Mouse (Mus musculus): ENCODE results near the gene Zfp652. TPM values are rescaled to one million over a fixed set of nuclear protein-coding genes. Genes with fewer than 3 reads are reported as not detected.
A peak's percentile ranks its signal among the peaks of the same experiment; 100 is the strongest.

The Zfp652 gene
- polyA plus RNA-seq, 1 experiment, result 18.2 TPM

GRCm38 (mm10) chr11:95832129-95833005, 119.9 kb downstream of the Zfp652 start:
- Histone ChIP-seq H3K27me3 (replicated peaks) (peaks cover 82% of the 10 kb centered on the region), H3K4me1 (peaks cover 79% of the 10 kb centered on the region), H3K4me3 (replicated peaks) (no peak overlapping the region), H3K9me3 (peaks cover 14% of the 10 kb centered on the region), H3K36me3 (replicated peaks; ENCODE audit: low read length) (peaks cover 50% of the 10 kb centered on the region)
- TF ChIP-seq FLI1 (IDR thresholded peaks at IDR 0.05; ENCODE audit: low read length), result no peak

DNA sequence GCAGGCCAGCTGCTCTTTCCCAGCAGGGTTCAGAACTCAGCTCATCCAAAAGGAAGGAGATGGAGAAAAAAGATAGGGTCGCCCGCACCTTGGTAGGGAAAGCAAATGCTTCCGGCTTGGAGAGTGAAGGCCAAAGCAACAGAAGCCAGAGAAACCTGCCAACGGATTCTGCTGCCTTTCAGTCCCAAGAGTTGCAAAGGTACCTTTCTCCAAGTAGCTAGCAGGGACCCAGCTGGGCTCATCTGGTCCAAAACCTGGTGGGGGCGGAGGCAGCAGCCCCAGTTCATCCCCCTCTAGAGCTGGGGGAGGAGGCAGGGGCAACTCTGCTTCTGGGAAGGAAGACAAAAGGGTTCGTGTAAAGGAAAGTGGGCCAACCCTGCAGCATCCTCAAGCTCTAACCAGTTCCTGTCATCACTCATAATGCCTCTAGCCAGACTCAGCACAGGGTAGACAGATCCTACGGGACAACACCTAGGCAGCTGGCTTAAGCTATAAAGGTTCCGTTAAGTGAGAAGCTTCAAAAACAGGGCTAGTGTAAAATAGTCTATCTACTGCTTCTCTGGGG, 120.6 kb downstream of the Zfp652 start:
- H3K9me3 ChIP-seq, result peaks cover 14% of the 10 kb centered on the region
- H3K36me3 ChIP-seq (replicated peaks; ENCODE audit: low read length), result peaks cover 50% of the 10 kb centered on the region
- H3K4me1 ChIP-seq, result peaks cover 80% of the 10 kb centered on the region
- TF ChIP-seq FLI1 (IDR thresholded peaks at IDR 0.05; ENCODE audit: low read length) (no peak), GATA1 (IDR thresholded peaks at IDR 0.05; ENCODE audit: borderline replicate concordance, low read length) (no peak)
- H3K27me3 ChIP-seq (replicated peaks), result peaks cover 83% of the 10 kb centered on the region
- no peak overlapping the region for H3K4me3 ChIP-seq (replicated peaks)

- peaks cover 14% of the 10 kb centered on the region for H3K9me3 ChIP-seq
- peaks cover 80% of the 10 kb centered on the region for H3K4me1 ChIP-seq
- peaks cover 82% of the 10 kb centered on the region for H3K27me3 ChIP-seq (replicated peaks)
- H3K4me3 ChIP-seq (replicated peaks), result peak overlapping the region; percentile 88
- TF ChIP-seq FLI1 (IDR thresholded peaks at IDR 0.05; ENCODE audit: low read length), result no peak
- peaks cover 50% of the 10 kb centered on the region for H3K36me3 ChIP-seq (replicated peaks; ENCODE audit: low read length)
Measured at GRCm38 (mm10) chr11:95833631-95834142, 121.2 kb downstream of the Zfp652 start.

- H3K4me3 ChIP-seq (replicated peaks), result peak overlapping the region; percentile 88
- H3K9me3 ChIP-seq, result peaks cover 14% of the 10 kb centered on the region
- peaks cover 51% of the 10 kb centered on the region for H3K36me3 ChIP-seq (replicated peaks; ENCODE audit: low read length)
- H3K27me3 ChIP-seq (replicated peaks), result peaks cover 77% of the 10 kb centered on the region
- H3K4me1 ChIP-seq, result peaks cover 82% of the 10 kb centered on the region
- TF ChIP-seq FLI1 (IDR thresholded peaks at IDR 0.05; ENCODE audit: low read length) (peak; percentile 48; the same call in 1 of the 2 replicates), GATA1 (IDR thresholded peaks at IDR 0.05; ENCODE audit: borderline replicate concordance, low read length) (no peak)
Measured at GRCm38 (mm10) chr11:95834143-95834667, 121.7 kb downstream of the Zfp652 start.

DNA sequence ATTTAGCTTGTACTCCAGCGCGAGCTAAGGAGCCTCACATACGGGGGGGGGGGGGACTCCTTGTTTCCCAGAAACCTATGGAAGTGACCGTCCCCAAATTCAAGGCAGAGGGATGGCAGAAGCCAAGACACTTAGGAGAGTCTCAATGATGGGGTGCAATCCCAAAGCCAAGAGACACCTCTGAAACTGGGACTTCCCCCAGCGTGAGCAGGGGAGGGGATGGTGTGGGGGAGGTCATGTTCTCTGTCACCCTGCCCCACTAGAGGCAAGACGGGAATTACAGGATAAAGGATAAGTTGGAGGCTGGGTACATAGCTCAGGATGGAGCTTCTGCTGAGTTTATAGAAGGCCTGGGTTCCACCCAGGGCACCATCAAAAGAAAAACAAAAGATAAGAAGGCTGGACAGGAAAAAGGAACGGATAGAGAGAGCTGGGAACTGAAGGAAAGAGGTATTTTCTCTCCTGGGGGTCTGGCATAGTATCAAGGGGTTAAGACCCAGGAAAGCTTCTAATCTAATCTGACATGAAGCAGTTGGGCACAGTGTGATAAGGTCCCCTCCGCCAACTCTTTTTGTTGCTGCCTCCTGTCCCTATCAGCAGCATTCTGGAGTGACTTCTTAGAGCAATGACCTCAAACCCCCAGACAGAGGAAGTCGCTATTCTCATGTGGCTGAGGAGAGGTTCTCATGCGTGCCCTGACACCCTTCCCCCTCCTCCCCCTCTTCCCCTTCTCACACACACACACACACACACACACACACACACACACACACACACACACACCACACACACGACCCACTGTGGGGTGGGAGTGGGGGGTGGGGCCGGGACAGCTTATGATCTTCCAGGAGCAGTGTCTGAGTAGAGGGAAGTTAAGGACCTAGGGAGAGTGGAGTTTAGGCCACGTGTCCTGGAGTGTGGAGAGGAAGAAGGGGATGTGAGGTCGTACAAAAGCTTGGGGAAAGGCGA, 122.6 kb downstream of the Zfp652 start:
- H3K27me3 ChIP-seq (replicated peaks), result peaks cover 70% of the 10 kb centered on the region
- peaks cover 43% of the 10 kb centered on the region for H3K36me3 ChIP-seq (replicated peaks; ENCODE audit: low read length)
- TF ChIP-seq GATA1 (IDR thresholded peaks at IDR 0.05; ENCODE audit: borderline replicate concordance, low read length) (no peak), FLI1 (IDR thresholded peaks at IDR 0.05; ENCODE audit: low read length) (no peak)
- peaks cover 80% of the 10 kb centered on the region for H3K4me1 ChIP-seq
- peak overlapping the region; percentile 88 for H3K4me3 ChIP-seq (replicated peaks)
- peaks cover 14% of the 10 kb centered on the region for H3K9me3 ChIP-seq

DNA sequence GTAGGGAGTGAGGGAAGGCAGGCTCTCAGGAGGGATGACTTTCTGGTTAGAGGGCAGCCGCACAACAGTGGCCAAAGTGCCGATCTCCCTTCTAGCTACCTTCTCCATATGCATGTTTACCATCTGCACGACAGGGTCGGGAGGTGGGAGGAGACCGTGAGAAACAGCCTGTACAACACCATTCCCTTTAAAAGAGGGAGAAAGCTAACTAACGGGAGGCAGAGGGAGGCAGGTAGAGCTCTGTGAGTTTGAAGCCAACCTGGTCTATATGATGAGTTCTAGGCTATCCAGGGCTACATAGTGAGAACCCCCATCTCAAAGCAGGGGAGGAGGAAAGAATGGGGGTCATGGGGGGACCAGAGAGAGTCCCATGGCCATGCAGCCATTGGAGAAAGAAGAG, 123.4 kb downstream of the Zfp652 start:
- TF ChIP-seq GATA1 (IDR thresholded peaks at IDR 0.05; ENCODE audit: borderline replicate concordance, low read length) (no peak), FLI1 (IDR thresholded peaks at IDR 0.05; ENCODE audit: low read length) (no peak)
- peaks cover 82% of the 10 kb centered on the region for H3K4me1 ChIP-seq
- peaks cover 70% of the 10 kb centered on the region for H3K27me3 ChIP-seq (replicated peaks)
- peaks cover 35% of the 10 kb centered on the region for H3K36me3 ChIP-seq (replicated peaks; ENCODE audit: low read length)
- H3K4me3 ChIP-seq (replicated peaks), result peak overlapping the region; percentile 82
- H3K9me3 ChIP-seq, result peaks cover 6% of the 10 kb centered on the region

DNA sequence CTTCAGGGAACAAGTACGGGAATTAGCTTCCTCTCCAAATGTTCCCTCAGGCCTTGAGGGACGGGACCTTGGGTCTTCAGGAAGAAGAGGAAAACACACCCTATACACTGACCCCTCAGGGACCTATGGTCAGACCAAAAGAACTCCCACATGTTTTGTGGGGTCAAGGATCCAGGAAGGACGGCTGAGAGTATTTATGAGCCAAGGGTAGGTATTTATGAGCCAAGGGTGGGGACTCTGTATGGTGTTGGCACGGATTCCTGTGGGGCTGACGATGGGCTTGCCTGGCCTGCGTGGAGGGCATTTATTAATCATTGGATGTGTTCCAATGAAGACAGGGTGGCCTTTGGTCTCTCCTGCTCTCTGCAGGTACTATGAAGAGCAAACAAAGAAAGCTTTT, 124.0 kb downstream of the Zfp652 start:
- Histone ChIP-seq H3K4me1 (peaks cover 83% of the 10 kb centered on the region), H3K9me3 (peaks cover under 1% of the 10 kb centered on the region; the same call in 1 of the 2 replicates), H3K36me3 (replicated peaks; ENCODE audit: low read length) (peaks cover 29% of the 10 kb centered on the region), H3K4me3 (replicated peaks) (no peak overlapping the region), H3K27me3 (replicated peaks) (peaks cover 70% of the 10 kb centered on the region)
- no peak for TF ChIP-seq FLI1 (IDR thresholded peaks at IDR 0.05; ENCODE audit: low read length)
- TF ChIP-seq GATA1 (IDR thresholded peaks at IDR 0.05; ENCODE audit: borderline replicate concordance, low read length), result no peak

GRCm38 (mm10) chr11:95837059-95837458, 124.6 kb downstream of the Zfp652 start, which contains the start of gene Gngt2:
Gene Gngt2, plus strand, starts transcription at chr11:95837216.
- TF ChIP-seq FLI1 (IDR thresholded peaks at IDR 0.05; ENCODE audit: low read length), result no peak
- no peak for TF ChIP-seq GATA1 (IDR thresholded peaks at IDR 0.05; ENCODE audit: borderline replicate concordance, low read length)
- H3K27me3 ChIP-seq (replicated peaks), result peaks cover 72% of the 10 kb centered on the region
- no peak within 1 kb of the TSS for H3K4me3 ChIP-seq (replicated peaks)
- H3K9me3 ChIP-seq, result no peaks in the 10 kb centered on the region
- peaks cover 87% of the 10 kb centered on the region for H3K4me1 ChIP-seq
- H3K36me3 ChIP-seq (replicated peaks; ENCODE audit: low read length), result peaks cover 26% of the 10 kb centered on the region

- Histone ChIP-seq H3K27me3 (replicated peaks) (peaks cover 68% of the 10 kb centered on the region), H3K9me3 (no peaks in the 10 kb centered on the region), H3K4me1 (peaks cover 97% of the 10 kb centered on the region), H3K36me3 (replicated peaks; ENCODE audit: low read length) (peaks cover 11% of the 10 kb centered on the region), H3K4me3 (replicated peaks) (peak overlapping the region; percentile 70)
- TF ChIP-seq FLI1 (IDR thresholded peaks at IDR 0.05; ENCODE audit: low read length) (no peak), GATA1 (IDR thresholded peaks at IDR 0.05; ENCODE audit: borderline replicate concordance, low read length) (no peak)
Measured at GRCm38 (mm10) chr11:95838598-95838997, 126.1 kb downstream of the Zfp652 start.

Data from megakaryocyte, embryonic 14.5 days (primary cell).